Mouse (Mus musculus): ENCODE measurements around the gene Gm9747.

Gm9747 gene

DNA sequence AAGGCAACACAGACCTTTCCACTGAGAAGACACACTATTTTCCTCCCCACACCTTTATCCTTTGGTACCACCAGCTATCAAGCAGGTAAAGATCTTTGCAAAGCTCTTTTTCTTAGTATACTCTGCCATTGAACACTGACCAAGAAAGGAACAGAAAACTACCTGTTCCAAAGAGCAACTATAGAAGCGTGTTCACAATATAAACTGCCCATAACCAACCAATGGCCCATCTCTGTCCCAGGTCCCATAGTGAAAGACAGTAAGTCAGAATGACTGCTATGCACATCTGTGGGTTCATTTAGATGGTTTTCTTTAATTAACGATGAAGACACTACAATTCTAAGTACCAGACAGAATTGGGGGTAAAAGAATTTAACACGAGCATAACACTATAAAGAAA lies at the start of gene Gm9747:
TSS of gene Gm9747 (plus strand) at position 301 of the 400 bp plus-strand sequence.
- DNase-seq (ENCODE audit: low read depth): no peak

DNA sequence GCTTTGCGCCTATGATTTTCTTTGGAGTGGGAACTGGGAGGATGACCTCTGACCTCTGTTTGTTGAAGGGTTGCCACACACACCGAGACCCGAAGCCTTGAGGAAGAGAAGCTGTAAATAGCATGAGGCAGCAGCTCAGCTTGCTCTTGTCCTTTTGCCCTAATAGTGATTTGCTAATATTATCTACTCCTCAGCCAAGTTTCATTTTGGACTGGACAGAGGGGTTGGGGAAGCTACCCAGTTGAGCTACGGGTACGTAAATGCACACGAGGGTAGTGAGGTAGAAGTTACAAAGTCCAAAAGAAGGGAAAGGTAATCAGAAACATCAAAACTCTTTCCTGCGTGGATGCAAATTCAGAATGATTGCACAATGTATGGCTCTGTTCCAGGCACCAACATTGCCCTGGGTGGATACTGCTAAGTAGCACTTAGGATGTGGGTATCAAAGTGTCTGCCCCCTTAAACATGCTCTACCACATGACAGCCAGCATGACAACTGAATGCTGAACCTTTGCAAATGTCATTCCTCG lies 48.9 kb upstream of the Gm9747 start:
- DNase-seq (ENCODE audit: low read depth): no peak

DNA sequence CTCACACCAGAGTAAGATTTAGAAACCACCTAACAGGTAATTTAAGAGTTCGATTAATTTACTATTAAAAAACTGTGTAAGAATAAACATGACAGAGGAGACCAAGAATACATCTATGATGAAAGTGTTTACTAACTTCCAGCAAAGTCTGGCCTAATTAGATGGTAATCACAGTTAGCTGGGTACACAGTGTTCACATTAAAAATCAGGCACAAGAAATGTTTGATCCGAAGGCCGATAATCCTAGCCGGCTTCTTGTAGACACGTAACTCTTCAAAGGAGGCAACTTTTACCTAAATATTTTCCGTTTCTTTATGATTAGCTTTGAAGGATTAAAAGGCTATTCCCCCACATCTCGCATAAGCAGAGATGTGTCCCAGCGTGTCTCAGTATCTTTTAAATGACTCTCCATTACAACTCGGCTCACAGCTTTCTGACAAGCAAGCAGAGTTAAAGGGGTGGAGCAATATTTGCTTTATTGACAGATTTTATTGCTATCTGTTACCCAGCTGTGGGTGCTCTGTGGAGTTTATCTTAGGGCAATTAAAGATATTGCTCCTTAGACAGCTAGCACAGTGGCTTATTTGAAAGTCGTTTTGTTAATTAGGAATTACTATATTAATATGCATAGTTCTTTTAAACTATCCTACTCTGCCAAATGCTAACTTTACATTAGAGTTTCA lies 44.2 kb upstream of the Gm9747 start:
- DNase-seq (ENCODE audit: low read depth): no peak

DNA sequence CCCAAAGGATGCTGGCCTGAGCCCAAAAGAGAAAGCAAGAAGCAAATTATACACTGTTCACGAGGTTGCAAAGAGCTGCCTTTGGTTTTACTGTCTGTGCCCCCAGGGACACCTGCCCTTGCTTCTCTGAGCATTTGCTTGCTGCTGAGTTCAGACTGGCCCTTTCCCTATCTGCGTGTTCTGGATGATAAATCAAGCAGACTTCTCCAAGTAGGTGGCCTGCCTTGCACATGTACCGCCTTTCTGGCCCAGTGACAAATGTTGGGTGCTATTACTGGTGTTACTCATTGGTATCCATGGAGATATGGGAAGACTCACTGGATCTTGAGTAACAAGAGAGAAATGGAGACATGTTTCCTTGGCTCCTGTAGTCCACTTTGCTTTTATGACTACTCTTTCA lies 43.4 kb upstream of the Gm9747 start:
- no peak for DNase-seq (ENCODE audit: low read depth)

DNA sequence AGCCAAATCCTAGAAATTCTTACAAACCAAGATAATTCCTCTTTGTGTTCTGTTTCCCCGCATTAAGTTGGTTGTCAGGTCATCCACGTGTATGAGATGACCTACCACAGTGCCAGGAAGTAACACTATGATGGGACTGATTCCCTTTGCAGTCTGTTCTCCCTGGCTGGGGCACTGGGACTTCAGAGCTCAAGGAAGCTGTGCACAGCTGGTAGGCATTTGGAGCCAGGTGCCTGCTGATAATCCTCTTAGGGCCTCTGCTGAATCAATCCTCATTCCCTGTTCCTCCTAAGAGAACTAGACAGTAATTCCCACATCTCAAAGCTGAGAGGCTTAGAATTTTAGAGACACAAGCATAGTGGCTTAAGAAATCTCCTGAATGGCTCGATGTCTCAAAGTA lies 41.3 kb upstream of the Gm9747 start:
- DNase-seq (ENCODE audit: low read depth): no peak

DNA sequence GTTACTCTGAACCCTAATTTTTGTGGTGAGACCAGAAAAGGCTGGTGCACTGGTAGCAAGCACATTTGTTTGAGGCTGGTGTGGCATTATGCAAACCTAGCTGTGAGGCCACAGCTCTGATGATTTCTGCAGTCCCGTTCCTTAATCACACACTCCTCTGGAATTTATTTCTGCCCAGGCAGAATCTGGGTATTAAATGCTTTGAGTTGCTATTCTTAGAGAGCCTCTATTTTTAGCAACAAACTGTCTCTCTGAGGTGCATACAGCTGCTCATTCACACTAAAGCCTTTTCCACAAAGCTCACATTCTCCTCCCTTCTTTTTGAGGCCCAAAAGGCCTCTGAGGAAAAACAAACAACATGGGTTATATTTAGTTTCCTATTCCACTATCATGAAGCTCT lies 33.0 kb upstream of the Gm9747 start:
- no peak for DNase-seq (ENCODE audit: low read depth)

DNA sequence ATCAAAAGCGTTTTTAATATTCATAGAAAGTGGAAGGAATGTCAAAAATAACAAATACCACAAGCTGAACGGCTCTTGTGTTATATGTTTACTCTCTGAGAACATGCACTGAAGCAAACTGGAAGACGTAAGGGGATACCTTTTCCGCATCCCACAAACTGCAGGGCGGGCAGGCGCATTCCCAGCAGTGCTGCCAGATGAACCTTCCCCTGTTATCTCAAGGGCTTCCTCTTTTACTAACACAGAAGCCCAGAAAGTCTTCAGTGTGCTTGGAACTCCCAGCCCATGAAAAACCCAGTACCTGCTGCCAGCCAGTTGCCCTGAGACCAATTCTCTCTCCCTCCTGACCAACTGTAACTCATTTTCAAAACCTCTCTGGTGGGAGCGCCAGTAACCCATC lies 32.3 kb upstream of the Gm9747 start:
- DNase-seq (ENCODE audit: low read depth): no peak

DNA sequence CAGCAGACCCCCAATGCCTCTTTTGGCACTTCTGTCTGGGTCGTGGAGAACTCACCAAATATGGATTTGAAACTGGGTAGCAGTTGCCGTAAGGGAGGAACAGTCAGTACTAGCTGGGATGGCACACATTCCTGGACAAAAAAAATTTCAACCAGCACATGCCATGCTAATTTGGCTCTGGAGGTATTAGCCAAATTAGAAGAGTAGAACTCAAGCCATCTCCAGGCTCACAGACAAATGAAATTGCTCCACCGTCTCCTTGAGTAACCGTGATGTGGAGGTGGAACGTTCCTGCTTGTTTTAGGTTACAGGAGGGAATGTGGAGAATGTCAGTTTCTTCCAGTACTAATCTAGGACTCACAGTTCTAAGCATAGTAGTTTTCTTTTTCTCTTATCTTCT lies 25.4 kb upstream of the Gm9747 start:
- no peak for DNase-seq (ENCODE audit: low read depth)

DNA sequence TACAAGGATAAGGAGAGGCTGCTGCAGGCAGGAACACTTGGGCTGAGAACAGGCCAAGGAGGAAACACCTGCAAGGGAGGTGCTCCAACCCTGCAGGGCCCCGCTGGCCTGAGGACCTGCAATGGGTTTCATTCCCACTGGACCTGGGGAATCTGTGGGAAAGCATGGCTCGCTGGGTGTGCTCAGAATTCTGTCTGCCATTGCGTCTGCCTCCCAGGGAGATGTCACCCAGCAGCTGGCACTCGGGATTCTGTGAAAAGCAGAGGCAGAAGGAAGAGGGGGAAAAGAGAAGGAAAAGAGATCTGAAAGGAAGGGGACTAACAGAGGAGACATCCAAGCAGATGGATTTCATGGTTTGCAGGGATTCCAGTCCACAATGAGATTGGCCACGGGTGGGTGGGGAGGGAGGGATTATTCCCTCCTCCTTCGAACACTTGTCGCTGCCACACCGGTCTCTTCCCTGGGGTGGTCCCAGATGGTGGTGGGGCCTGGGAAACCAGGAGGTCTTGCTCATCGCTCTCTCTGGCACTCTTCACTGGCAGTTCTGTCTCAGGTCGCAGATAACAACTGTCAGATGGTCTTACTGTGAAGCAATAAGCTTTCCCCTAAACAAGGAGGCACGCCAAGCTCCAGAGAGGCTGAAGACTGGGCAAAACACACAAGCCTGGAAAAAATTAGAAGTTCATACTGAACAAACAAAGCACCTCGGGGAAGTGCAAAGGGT lies 12.1 kb upstream of the Gm9747 start:
- no peak for DNase-seq (ENCODE audit: low read depth)

DNA sequence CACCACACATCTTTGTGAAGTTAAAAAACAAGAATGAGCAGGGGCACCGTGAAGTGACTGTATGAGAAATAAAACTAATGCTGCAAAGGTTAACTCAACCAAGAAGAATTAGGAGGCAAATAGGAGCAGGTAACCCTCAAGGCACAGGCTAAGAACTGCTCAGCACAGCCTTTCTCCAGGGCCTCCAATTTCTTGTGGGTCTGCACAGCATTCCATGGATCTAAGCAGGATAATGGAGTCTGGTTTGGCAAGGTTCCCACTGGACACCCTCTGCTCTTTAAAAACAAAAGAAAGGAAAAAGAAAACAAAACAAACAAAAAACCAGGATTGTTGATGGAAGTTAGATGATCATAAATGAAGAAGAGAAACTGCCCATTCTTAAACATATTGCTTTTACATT lies 11.4 kb upstream of the Gm9747 start:
- DNase-seq (ENCODE audit: low read depth): no peak

DNA sequence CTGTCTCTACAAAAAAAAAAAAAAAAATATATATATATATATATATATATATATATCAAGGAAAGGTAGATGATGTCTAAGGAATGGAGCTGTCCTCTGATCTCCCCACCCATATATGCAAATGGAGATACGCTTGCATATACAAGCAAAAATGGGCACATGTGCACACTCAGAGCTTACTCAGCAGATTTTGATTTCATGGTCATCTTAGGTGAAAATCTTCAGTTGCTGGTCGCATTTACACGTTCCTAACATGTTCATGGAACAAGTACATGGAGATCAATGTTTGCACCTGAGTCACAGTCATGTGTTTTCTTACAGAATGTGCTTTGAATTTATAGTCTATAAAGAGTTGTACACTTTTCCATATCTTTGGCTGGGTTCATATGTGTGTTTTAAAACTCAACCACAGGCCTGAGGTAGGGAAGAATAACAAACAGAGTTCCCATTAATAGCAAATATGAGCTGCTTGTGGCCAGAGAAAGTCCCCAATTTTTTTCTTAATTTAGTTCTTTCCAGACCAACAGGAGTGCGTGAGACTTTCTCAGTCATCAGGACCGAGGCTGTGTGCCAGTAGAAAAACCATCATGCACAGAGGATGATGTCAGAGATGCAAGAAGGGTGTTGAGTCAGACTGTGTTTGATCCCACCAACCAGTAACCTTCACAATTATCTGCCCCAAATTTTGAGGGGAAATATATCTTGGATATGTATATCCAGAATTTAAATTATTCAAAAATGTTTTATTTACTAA lies 9.7 kb upstream of the Gm9747 start:
- DNase-seq (ENCODE audit: low read depth): no peak

DNA sequence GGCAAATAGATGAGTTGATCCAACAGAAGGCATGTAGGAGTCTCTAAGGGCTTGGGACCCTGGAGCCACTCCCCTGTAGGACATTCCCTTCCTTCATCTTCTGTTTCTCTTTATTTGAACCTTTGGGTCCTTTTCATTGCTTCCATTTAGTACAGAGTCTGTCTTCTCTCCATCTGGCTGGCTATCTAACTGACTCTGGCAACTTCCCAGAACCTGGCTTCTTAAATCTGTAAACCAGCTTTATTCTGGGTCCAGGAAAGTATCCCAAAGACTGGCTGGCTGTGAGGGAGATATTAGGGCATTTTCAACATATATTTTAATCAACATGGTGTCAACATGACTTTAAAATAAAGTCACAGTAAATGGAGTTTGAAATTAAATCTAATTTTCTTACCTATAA lies 4.1 kb upstream of the Gm9747 start:
- no peak for DNase-seq (ENCODE audit: low read depth)

DNA sequence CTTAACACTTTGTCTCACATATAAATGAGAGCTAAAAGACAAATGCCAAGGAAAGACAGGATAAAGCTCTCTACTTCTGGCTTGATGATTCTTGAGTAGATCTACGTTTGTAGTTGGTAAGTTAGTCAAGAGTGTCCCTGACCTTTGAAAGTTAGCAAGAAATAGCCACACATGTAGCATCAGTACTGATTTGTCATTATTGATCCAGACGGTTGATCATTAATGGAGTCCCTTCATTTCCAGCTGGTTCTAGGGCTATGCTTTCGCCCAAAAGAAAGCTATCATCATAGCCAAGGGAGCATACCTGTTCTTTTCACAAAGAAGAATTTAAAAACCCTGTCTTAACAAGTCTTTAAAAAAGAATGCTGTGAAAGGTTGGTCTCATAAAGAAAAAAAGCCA lies 1.7 kb downstream of the Gm9747 start:
- DNase-seq (ENCODE audit: low read depth): no peak

DNA sequence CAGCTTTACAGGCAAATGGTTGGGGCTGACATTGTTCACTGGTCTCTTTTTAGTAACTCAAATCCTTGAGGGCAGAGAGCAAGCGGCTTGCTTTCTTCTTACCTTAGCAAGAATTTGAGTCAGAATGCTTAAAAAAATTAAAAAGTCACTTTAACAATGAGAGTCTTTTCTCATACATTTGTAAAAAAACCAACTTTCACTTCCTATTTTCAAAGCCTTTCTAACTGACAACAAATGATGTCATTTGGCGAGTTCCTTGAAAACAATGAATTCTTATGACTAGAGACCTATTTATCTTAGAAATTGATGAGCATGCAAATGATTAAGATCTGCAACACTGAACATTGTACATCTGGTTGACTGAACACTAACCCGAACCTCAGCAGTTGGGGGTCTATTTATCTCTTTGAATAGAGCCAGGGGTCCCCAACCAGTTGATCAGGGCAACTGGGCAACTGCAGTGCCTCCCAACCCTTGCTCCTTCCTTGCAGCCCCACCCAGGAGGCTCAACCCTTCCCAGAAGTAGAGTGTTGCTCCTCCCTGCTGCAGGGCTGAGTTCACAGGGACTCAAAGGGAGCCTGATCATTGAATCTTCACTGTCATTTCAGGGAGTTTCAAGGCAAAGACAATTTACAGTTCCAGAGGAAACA lies 2.7 kb downstream of the Gm9747 start:
- no peak for DNase-seq (ENCODE audit: low read depth)

DNA sequence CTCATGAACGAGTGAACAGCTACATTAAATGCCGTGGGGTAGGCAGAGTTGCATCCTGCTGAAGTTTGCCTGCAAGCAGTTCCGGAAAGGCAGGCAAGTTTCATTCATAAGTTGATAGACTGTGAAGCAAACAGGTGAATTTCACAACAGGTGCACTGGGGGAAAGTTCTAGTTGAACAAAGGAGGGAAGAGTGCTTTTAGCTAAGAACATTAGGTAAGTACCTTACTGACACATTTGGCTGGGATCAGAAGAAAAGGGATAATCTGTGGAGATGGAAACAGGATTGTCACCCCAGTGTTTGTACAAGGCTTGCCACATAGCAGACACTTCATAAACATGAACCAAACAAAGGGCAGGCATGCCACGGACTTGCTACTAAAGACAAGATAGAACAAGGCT lies 5.3 kb downstream of the Gm9747 start:
- DNase-seq (ENCODE audit: low read depth): no peak

DNA sequence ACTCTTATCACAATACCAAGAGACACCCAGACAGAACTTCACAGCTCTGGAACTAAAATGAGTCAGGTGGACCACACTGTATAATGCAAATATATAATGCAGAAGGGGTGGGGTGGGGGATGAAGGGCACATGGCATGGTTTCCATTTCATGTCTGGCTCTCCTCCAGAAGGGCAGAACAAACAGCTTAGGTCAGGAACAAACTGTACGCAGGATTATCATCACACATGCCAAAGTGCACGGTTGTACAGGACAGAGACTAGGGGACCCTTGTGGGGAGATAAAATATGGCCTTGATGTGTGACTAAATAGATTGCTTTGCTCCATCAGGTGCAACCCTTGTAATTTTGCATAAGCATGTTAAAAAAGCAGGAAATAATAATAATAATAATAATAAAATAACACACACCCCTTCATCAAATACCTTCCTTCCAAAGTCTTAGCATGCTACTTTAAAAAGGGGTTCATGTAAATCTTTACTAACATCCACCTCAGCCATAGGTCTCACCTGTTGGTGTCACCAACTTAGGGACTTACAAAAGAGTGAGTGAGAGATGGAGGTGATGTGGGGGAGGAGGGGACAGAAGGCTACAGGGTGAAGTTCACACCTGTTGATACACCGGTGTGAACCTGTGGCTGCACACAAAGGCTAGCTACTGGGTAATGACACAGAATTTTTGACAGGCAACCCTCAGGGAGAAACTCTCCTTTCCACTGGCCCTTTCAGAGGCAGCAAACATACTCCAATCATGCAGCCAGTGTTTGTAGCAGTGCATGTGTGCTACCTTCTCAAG lies 6.7 kb downstream of the Gm9747 start:
- no peak for DNase-seq (ENCODE audit: low read depth)

DNA sequence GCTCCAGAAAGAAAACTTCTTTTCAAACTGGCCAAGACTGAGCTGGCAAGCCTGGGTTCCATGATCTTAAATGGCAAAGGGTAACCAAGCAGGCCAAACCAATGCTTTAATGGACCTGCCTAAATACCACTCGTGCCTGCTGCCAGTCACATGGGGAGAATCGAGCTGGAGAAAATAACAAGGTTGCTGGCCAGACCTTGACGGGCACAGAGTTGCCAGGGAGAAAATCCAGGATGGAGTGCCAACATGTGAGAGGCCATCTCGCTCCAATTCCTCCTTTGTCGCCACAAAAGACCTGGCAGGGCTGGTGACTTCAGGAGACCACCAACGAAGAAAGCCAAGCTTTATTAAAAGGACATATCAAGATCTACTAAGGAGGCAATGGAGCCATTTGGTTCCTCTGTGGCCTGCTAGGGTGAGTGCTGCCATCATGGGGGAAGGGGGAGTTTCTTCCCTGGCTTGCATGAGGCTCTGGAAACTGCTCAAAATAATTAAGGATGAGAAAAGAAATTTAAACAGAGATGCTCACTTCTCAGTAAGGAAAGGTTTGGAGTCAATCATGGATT lies 10.4 kb downstream of the Gm9747 start:
- no peak for DNase-seq (ENCODE audit: low read depth)

DNA sequence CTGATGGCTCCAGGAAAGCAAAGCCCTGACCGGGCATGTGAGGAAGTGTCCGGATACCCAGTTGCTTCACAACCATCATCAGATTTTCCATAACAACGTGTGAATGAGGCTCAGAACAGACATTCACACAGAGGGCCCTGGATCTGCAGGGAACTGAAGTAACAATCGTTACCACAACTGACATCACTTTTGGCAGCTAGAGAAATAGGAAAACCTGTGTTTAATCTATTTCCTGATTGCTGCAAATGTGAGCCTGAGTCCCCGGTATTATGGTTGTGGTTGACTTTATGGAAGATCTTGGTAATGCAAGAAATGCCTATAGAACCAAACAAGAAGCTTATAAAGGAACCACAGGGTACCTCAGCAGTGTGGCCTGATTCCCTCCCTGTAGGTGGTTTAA lies 12.1 kb downstream of the Gm9747 start:
- no peak for DNase-seq (ENCODE audit: low read depth)

DNA sequence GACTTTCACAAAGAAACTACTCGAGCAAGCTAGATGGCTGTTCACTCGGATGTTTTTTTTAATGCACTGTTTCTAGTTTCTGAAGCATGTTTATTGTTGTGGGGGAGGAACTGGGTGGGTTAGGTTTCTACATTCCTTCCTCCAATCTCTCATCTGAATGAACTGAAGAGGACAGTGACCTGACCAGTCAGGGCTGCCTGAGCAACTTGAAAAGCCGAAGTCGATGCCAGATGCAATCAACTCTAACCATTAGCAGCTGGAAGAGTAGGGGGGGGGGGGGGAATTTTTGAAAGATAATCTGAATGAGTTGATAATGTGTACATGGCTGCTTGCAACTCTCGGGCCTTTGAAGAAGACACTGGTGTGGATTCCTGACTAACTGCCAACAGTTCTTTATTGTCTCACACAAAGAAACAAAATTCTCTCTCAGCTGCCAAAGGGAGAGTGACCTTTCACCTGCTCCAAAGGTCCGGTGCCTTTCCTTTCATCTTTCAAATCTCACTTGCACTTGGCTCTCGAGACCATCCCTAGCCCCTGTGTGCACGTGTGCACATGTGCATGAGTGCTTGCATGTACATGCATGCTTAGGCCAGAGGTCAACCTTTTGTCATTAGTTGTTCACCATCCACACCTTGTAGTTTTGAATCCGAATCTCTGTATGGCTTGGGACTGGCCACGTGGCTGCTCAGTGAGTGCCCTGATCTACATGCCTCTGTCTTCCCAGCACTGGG lies 14.5 kb downstream of the Gm9747 start:
- DNase-seq (ENCODE audit: low read depth): no peak

DNA sequence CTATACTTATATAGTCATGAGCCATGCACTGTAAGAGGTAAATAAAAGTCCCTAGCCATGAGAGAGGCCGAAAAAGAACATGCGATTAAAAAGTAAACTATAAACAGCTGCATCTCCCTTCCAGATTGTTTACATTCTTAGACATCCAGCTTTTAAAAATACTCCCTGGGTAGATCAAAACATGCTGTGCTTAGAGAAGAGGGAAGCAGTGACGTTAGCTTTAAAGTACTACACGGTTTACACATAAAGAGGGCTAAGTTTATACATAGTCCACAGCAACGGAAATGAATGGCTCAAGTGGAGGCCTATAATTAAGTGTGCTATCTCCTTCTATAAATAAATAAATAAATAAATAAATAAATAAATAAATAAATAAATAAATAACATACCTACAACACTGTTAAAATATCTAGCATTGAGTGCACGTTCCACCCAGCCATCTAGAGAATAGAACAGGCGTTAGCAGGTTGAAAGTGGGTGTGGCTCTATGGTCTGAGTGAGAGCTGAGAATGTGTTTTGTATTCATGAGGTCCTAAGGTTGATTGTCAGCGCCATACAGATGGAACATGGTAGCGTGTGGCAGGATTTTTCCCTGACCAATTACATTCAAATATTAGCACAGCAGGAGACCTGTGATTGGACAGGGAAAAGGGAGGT lies 21.0 kb downstream of the Gm9747 start:
- no peak for DNase-seq (ENCODE audit: low read depth)

Measured in induced T-regulatory cell, adult 2 months (primary cell).